Mouse (Mus musculus) midbrain, embryonic 16.5 days (tissue): Measurements from ENCODE around the gene Eif1. TPM values are rescaled to one million over a fixed set of nuclear protein-coding genes. Genes with fewer than 3 reads are reported as not detected.

Experiments used
- ATAC-seq: fragments of 200-750 bp; cut with Nextera tagmentation; 2 replicates; pipeline ENCODE4 v1.8.0; 2017; ENCODE audit warnings: moderate TSS enrichment
- H3K27ac ChIP-seq: fragments of 300-500 bp; sonication (generic); 2 replicates; pipeline ENCODE4 v1.5.1; 2014; ENCODE audit warnings: mild to moderate bottlenecking, low read length, mixed read lengths
- H3K27me3 ChIP-seq: fragments of 300-500 bp; sonication (generic); 2 replicates; pipeline ENCODE4 v1.6.1; 2014; ENCODE audit warnings: low read depth, low read length, mixed read lengths; ENCODE audit not compliant: control insufficient read depth, insufficient read depth
- H3K36me3 ChIP-seq: fragments of 300-500 bp; sonication (generic); 2 replicates; pipeline ENCODE4 v1.6.1; 2014; ENCODE audit warnings: mild to moderate bottlenecking, low read length, moderate library complexity, mixed read lengths; ENCODE audit not compliant: control insufficient read depth, insufficient read depth
- H3K4me1 ChIP-seq: fragments of 300-500 bp; sonication (generic); 2 replicates; pipeline ENCODE4 v1.6.1; 2014; ENCODE audit warnings: mild to moderate bottlenecking, low read length, mixed read lengths; ENCODE audit not compliant: control insufficient read depth, insufficient read depth
- H3K4me2 ChIP-seq: fragments of 300-500 bp; sonication (generic); 2 replicates; pipeline ENCODE4 v1.6.1; 2014; ENCODE audit warnings: mild to moderate bottlenecking, low read length, mixed read lengths
- H3K4me3 ChIP-seq: fragments of 300-500 bp; sonication (generic); 2 replicates; pipeline ENCODE4 v1.5.1; 2014; ENCODE audit warnings: low read depth, mild to moderate bottlenecking, low read length, moderate library complexity, mixed read lengths
- H3K9ac ChIP-seq: fragments of 300-500 bp; sonication (generic); 2 replicates; pipeline ENCODE4 v1.6.1; 2014; ENCODE audit warnings: low read depth, low read length, mixed read lengths
- H3K9me3 ChIP-seq: fragments of 300-500 bp; sonication (generic); replicated peaks from 2 replicates; pipeline ENCODE4 v1.6.1; 2014; ENCODE audit warnings: mild to moderate bottlenecking, low read length, mixed read lengths; ENCODE audit not compliant: control insufficient read depth, poor library complexity, severe bottlenecking
- WGBS: fragments of 180-500 bp; shearing (Covaris S2); extraction: QIAGEN DNeasy Blood & Tissue Kit; methylation state at CpG from one replicate; pipeline ENCODE4 v1.1.7; 2014; 5-methylcytosine and 5-hydroxymethylcytosine counted together
- polyA plus RNA-seq: library from polyadenylated mRNA; unstranded; fragments of >200 nt; fragmentation: Nextera tagmentation; extraction: Ambion mirVana; gene quantifications from 2 replicates; pipeline ENCODE4 v1.2.1, GENCODE M21; 2015

Eif1 gene
- polyA plus RNA-seq, 1 experiment from 2014 or later, result 1,185 TPM

GRCm38 (mm10) chr11:100284988-100285387, 34.7 kb upstream of the Eif1 start:
- H3K36me3 ChIP-seq, result no peaks in the 10 kb centered on the region
- no peak overlapping the region for H3K4me3 ChIP-seq
- no peaks in the 10 kb centered on the region for H3K9me3 ChIP-seq
- H3K4me1 ChIP-seq, result no peaks in the 10 kb centered on the region
- WGBS, result 82% methylated on average over 4 of the region's 4 CpGs
- H3K27ac ChIP-seq, result no peak overlapping the region
- no peak overlapping the region for H3K4me2 ChIP-seq
- no peak for ATAC-seq
- no peaks in the 10 kb centered on the region for H3K27me3 ChIP-seq
- H3K9ac ChIP-seq, result no peak overlapping the region

- Histone ChIP-seq H3K9me3 (no peaks in the 10 kb centered on the region), H3K27ac (no peak overlapping the region), H3K9ac (no peak overlapping the region), H3K4me3 (no peak overlapping the region), H3K36me3 (no peaks in the 10 kb centered on the region), H3K27me3 (no peaks in the 10 kb centered on the region), H3K4me1 (no peaks in the 10 kb centered on the region), H3K4me2 (no peak overlapping the region)
- ATAC-seq, result no peak
- 32% methylated on average over 10 of the region's 10 CpGs for WGBS
Measured at GRCm38 (mm10) chr11:100287024-100287423, 32.7 kb upstream of the Eif1 start.

DNA sequence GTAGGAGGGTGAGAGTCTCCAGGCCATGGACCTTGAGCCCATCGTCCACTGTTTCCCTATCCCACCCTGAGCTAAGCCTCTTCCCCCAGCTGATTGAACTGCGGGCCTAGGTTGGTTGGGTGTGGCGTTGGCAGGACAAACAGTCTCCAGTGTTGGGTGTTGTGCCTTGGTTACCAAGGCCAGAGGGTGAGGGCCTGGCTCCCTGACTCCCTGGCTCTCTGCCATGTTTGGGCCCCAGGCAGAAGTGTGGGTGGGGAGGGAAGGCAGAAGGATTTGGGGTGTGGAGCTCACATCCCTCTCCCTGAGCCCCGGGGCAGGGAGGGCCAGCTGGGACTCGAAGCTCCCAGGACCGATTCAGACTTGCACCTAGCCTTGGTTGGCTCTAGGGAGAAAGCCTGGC, 30.7 kb upstream of the Eif1 start:
- no peak overlapping the region for H3K27ac ChIP-seq
- no peaks in the 10 kb centered on the region for H3K4me1 ChIP-seq
- no peaks in the 10 kb centered on the region for H3K36me3 ChIP-seq
- H3K9ac ChIP-seq, result no peak overlapping the region
- 88% methylated on average over 5 of the region's 6 CpGs for WGBS
- no peaks in the 10 kb centered on the region for H3K27me3 ChIP-seq
- no peak for ATAC-seq
- H3K4me3 ChIP-seq, result no peak overlapping the region
- H3K9me3 ChIP-seq, result no peaks in the 10 kb centered on the region
- H3K4me2 ChIP-seq, result no peak overlapping the region

DNA sequence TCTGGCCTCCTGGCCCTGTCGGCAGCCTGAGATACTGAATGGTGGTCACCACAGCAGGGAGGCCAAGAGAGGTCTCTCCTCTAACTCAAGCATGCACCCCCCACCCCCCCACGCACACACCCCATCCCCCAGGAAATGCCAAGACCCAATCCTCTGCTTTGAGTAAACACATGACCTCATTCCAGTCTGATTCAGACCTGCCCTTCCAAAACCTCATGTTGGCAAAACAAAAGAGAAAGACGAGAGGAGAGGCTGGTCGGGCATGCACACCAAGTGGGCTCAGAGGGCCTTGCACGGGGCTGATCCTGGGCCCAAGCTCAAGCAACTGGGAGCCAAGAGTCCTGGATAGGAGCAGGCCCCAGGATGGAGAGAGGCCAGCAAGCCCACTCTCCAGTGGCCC, 29.4 kb upstream of the Eif1 start:
- Histone ChIP-seq H3K36me3 (no peaks in the 10 kb centered on the region), H3K4me3 (no peak overlapping the region), H3K4me1 (0 out of 2 replicates have a peak, but pooled peaks cover 1% of the 10 kb centered on the region), H3K27me3 (no peaks in the 10 kb centered on the region), H3K9ac (no peak overlapping the region), H3K9me3 (no peaks in the 10 kb centered on the region), H3K27ac (no peak overlapping the region), H3K4me2 (no peak overlapping the region)
- ATAC-seq, result no peak
- WGBS, result 49% methylated on average over 5 of the region's 5 CpGs

- no peak overlapping the region for H3K4me3 ChIP-seq
- ATAC-seq, result no peak
- WGBS, result 48% methylated on average over 6 of the region's 6 CpGs
- no peak overlapping the region for H3K4me2 ChIP-seq
- no peak overlapping the region for H3K27ac ChIP-seq
- H3K27me3 ChIP-seq, result no peaks in the 10 kb centered on the region
- no peaks in the 10 kb centered on the region for H3K9me3 ChIP-seq
- no peaks in the 10 kb centered on the region for H3K36me3 ChIP-seq
- no peak overlapping the region for H3K9ac ChIP-seq
- H3K4me1 ChIP-seq, result 0 out of 2 replicates have a peak, but pooled peaks cover 2% of the 10 kb centered on the region
Measured at GRCm38 (mm10) chr11:100292884-100293283, 26.8 kb upstream of the Eif1 start.

GRCm38 (mm10) chr11:100295308-100295707, 24.4 kb upstream of the Eif1 start:
- 0 out of 2 replicates have a peak, but pooled peaks cover 4% of the 10 kb centered on the region for H3K4me1 ChIP-seq
- H3K9me3 ChIP-seq, result no peaks in the 10 kb centered on the region
- H3K9ac ChIP-seq, result no peak overlapping the region
- H3K27ac ChIP-seq, result no peak overlapping the region
- 4% methylated on average over 10 of the region's 10 CpGs for WGBS
- no peaks in the 10 kb centered on the region for H3K27me3 ChIP-seq
- peak; percentile 33; the same call in 1 of the 2 replicates for ATAC-seq
- no peaks in the 10 kb centered on the region for H3K36me3 ChIP-seq
- peak overlapping the region; percentile 31; the same call in 1 of the 2 replicates for H3K4me2 ChIP-seq
- H3K4me3 ChIP-seq, result no peak overlapping the region

- Histone ChIP-seq H3K4me2 (peak overlapping the region; percentile 44), H3K9ac (peak overlapping the region; percentile 28; the same call in 1 of the 2 replicates), H3K4me3 (peak overlapping the region; percentile 20; the same call in 1 of the 2 replicates), H3K9me3 (no peaks in the 10 kb centered on the region), H3K4me1 (0 out of 2 replicates have a peak, but pooled peaks cover 4% of the 10 kb centered on the region), H3K36me3 (no peaks in the 10 kb centered on the region), H3K27ac (no peak overlapping the region), H3K27me3 (no peaks in the 10 kb centered on the region)
- WGBS, result 48% methylated on average over 5 of the region's 5 CpGs
- no peak for ATAC-seq
Measured at GRCm38 (mm10) chr11:100297801-100298200, 21.9 kb upstream of the Eif1 start.

DNA sequence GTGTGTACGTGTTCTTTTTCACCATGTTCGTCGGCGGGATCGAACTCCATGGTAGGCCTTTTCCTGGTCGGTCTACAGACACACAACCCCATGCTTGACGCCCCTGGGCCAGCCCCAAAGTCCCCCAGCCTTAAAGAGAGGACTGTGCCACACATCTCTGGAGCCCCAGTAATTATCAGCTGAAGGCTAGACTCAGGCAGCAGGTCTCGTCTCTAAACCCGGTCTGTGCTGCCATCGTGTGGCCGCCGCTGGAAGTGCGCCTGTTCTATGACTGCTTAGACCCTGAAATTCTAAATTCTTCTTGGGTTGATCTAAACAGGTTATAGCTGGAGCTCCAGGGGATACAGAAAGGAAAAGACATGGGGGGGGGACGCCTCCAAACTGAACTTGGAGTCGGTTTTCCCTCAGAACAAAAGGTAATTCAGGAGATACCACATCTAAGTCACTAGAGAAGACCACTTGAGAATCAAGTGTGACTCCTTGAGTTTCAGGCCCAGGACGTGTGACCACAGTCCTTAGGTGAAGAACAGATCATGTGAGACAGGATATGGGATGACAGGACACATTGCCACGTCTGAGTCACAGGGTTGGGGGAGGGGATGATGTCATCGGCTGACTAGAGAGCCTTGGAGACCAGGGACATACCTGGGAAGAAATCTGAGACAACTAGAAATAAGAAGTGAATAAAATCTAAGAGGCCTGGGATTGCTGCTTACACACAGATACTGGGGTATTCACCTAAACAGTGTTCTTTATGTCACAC, 21.2 kb upstream of the Eif1 start:
- 19% methylated on average over 18 of the region's 18 CpGs for WGBS
- Histone ChIP-seq H3K4me2 (peak overlapping the region; percentile 44), H3K9ac (peak overlapping the region; percentile 28; the same call in 1 of the 2 replicates), H3K4me1 (0 out of 2 replicates have a peak, but pooled peaks cover 4% of the 10 kb centered on the region), H3K27ac (no peak overlapping the region), H3K36me3 (no peaks in the 10 kb centered on the region), H3K27me3 (no peaks in the 10 kb centered on the region), H3K4me3 (peak overlapping the region; percentile 20; the same call in 1 of the 2 replicates), H3K9me3 (no peaks in the 10 kb centered on the region)
- ATAC-seq, result no peak

DNA sequence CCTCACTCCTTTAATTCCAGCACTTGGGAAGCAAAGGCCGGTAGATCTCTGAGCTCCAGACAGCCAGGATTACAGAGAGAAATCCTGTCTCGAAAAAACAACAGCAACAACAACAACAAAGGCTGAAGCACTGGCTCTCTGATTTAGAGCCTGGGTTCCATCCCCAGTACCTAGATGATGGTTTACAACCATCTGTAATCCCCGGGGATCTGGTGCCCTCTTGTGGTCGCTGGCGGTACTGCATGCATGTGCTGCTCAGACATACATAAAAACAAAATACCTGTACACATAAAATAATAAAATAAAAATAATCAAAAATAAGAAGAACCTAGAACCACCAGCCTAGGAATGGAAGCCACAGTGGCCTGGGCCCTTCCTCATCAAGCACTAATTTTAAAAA, 19.4 kb upstream of the Eif1 start:
- no peak for ATAC-seq
- no peaks in the 10 kb centered on the region for H3K36me3 ChIP-seq
- H3K4me3 ChIP-seq, result no peak overlapping the region
- no peak overlapping the region for H3K4me2 ChIP-seq
- H3K4me1 ChIP-seq, result 0 out of 2 replicates have a peak, but pooled peaks cover 2% of the 10 kb centered on the region
- no peak overlapping the region for H3K27ac ChIP-seq
- H3K27me3 ChIP-seq, result no peaks in the 10 kb centered on the region
- H3K9me3 ChIP-seq, result no peaks in the 10 kb centered on the region
- H3K9ac ChIP-seq, result no peak overlapping the region
- 9% methylated on average over 5 of the region's 5 CpGs for WGBS
